Mouse (Mus musculus) forebrain, embryonic 12.5 days (tissue): ENCODE results near the gene Col28a1. TPM values are rescaled to one million over a fixed set of nuclear protein-coding genes. Genes with fewer than 3 reads are reported as not detected.
A peak's percentile ranks its signal among the peaks of the same experiment; 100 is the strongest.

Source experiments
- ATAC-seq: fragments of 200-750 bp; cut with Nextera tagmentation; 2 replicates; pipeline ENCODE4 v1.8.0; 2017; ENCODE audit warnings: moderate TSS enrichment; ENCODE audit not compliant: low FRiP score
- H3K27ac ChIP-seq: fragments of 300-500 bp; sonication (generic); 2 replicates; pipeline ENCODE4 v1.5.1; 2016; ENCODE audit warnings: mild to moderate bottlenecking
- H3K27me3 ChIP-seq: fragments of 300-500 bp; sonication (generic); 2 replicates; pipeline ENCODE4 v1.6.1; 2016; ENCODE audit warnings: mild to moderate bottlenecking
- H3K36me3 ChIP-seq: fragments of 300-500 bp; sonication (generic); replicated peaks from 2 replicates; pipeline ENCODE4 v1.6.1; 2016; ENCODE audit warnings: mild to moderate bottlenecking
- H3K4me1 ChIP-seq: fragments of 300-500 bp; sonication (generic); 2 replicates; pipeline ENCODE4 v1.6.1; 2016
- H3K4me2 ChIP-seq: fragments of 300-500 bp; sonication (generic); 2 replicates; pipeline ENCODE4 v1.6.1; 2016; ENCODE audit warnings: mild to moderate bottlenecking, moderate library complexity
- H3K4me3 ChIP-seq: fragments of 300-500 bp; sonication (generic); replicated peaks from 2 replicates; pipeline ENCODE4 v1.5.1; 2016; ENCODE audit warnings: mild to moderate bottlenecking
- H3K9ac ChIP-seq: fragments of 300-500 bp; sonication (generic); 2 replicates; pipeline ENCODE4 v1.6.1; 2016; ENCODE audit warnings: mild to moderate bottlenecking
- H3K9me3 ChIP-seq: fragments of 300-500 bp; sonication (generic); 2 replicates; pipeline ENCODE4 v1.6.1; 2016
- WGBS: fragments of 180-500 bp; shearing (Covaris S2); methylation state at CpG from one replicate; pipeline ENCODE4 v1.1.7; 2016; 5-methylcytosine and 5-hydroxymethylcytosine counted together
- polyA plus RNA-seq: library from polyadenylated mRNA; unstranded; fragments of >200 nt; fragmentation: Nextera tagmentation; extraction: Ambion mirVana; gene quantifications from 2 replicates; pipeline ENCODE4 v1.2.1, GENCODE M21; 2016

Col28a1 gene
- 0.10 TPM in 1 of 2 replicates, not detected in the other for polyA plus RNA-seq

DNA sequence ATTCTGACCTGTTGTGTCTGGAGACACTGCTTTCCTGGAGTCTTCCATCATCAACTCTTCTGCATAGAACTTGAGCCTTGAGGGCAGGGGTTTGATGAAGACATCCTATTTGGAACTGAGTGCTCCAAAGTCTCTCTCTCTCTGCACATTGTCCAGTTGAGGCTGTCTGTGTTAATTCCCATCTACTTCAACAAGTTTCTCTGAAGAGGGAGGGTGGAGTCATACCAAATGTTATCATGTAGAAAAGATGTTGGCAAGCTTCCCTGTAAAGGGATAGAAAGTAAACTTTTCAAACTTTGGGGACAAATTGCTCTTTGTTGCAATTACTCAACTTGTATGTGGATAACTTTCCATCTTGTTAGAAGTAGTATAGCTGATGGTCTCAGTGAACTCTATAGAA, at the start of gene Col28a1:
Col28a1 (minus strand) TSS at position 101 of the 400 bp plus-strand sequence.
- H3K27me3 ChIP-seq = no peaks in the 10 kb centered on the region
- H3K27ac ChIP-seq = no peak within 1 kb of the TSS
- no peak within 1 kb of the TSS for H3K4me2 ChIP-seq
- no peaks in the 10 kb centered on the region for H3K36me3 ChIP-seq
- H3K9me3 ChIP-seq = peaks cover 5% of the 10 kb centered on the region; the same call in 1 of the 2 replicates
- no peak within 1 kb of the TSS for H3K4me3 ChIP-seq
- ATAC-seq = no peak
- no peak within 1 kb of the TSS for H3K9ac ChIP-seq
- H3K4me1 ChIP-seq = no peaks in the 10 kb centered on the region

DNA sequence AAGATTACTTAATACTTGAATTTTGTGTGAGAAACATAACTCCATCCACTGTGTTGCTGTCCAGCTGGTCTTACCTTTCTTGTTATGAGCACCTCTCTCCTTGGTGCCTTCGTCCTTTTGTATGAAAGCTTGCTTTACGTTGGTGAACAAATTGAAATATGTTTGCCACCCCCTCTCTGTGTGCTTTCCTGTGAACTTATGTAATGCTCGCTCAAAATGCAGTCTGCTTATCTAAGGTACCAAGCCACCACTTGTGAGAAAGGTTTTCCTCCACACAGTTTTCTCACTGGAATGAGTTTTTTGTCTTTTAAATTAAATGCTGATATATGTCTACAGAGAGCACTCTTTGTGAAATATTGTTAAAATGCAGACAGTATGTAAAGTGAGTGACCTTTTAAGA, 36.2 kb upstream of the Col28a1 start:
- no peak for ATAC-seq
- no peak overlapping the region for H3K27ac ChIP-seq
- H3K4me3 ChIP-seq = no peak overlapping the region
- no peak overlapping the region for H3K4me2 ChIP-seq
- 94% methylated on average over 3 of the region's 3 CpGs for WGBS
- peaks cover 37% of the 10 kb centered on the region for H3K36me3 ChIP-seq
- no peaks in the 10 kb centered on the region for H3K9me3 ChIP-seq
- H3K27me3 ChIP-seq = no peaks in the 10 kb centered on the region
- no peaks in the 10 kb centered on the region for H3K4me1 ChIP-seq
- no peak overlapping the region for H3K9ac ChIP-seq

DNA sequence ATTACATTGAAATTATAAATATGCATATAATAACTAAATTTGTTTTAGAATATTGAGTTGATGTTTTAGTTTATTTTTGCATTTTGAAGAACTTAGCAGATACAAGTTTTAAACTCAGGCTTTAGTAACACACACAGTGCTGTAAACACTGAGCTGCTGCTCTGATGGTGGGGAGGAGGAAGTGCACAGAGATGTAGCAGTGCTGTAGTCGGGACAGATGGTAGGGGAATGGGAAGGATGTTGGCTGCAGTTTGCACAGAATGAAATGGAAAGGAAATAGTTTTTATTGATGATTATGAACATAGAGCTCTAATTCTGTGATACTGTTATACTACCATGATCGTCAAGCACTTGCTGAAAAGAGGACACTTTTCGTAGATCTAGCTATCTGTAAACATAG, 34.6 kb upstream of the Col28a1 start:
- WGBS = 85% methylated on average over 3 of the region's 3 CpGs

DNA sequence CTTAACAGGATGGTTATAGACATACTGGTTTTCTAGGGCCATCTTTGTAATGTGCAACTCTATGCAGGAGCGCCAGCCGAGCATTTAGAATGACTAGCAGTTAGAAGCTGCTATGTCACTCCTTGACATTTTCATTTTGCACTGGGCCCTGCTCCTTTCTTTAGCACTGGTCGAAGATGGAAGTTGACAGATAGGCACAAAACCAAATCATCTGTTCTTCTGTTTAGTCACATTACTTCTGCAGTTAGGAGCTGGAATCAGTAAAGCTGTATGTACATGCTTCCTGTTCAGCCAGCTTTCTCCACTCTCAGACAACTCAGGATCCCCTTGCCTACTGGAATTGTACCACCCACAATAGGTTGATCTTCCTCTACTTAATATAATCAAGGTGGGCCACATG, 18.2 kb upstream of the Col28a1 start:
- H3K4me2 ChIP-seq = peak overlapping the region; percentile 55
- H3K27ac ChIP-seq = no peak overlapping the region
- H3K36me3 ChIP-seq = peaks cover 11% of the 10 kb centered on the region
- no peak overlapping the region for H3K9ac ChIP-seq
- H3K27me3 ChIP-seq = no peaks in the 10 kb centered on the region
- WGBS = 84% methylated on average over 3 of the region's 3 CpGs
- no peaks in the 10 kb centered on the region for H3K9me3 ChIP-seq
- ATAC-seq = no peak
- H3K4me1 ChIP-seq = peaks cover 10% of the 10 kb centered on the region
- H3K4me3 ChIP-seq = no peak overlapping the region

More for the DNA sequence above, 34.6 kb upstream of the Col28a1 start:
- Histone ChIP-seq H3K4me3 (no peak overlapping the region), H3K9me3 (no peaks in the 10 kb centered on the region), H3K9ac (no peak overlapping the region), H3K27me3 (no peaks in the 10 kb centered on the region), H3K36me3 (peaks cover 32% of the 10 kb centered on the region), H3K4me1 (no peaks in the 10 kb centered on the region), H3K4me2 (no peak overlapping the region), H3K27ac (no peak overlapping the region)
- ATAC-seq = no peak

DNA sequence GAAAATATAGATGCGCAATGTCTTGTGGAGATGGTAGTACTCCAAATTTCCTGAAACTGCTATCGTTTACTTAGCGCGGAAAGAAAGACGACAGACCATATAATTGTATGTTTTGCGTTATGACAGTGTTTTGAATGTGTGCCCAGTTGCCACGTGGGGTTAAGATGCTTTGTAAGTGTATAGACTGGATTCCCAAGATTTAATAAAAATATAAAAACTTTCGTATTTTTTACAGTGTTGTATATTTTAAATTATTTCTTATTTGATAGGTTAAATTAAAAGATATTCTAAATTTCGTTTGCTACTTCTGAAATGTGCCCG, 17.4 kb upstream of the Col28a1 start:
- Histone ChIP-seq H3K27me3 (no peaks in the 10 kb centered on the region), H3K9me3 (no peaks in the 10 kb centered on the region), H3K27ac (peak overlapping the region; percentile 89; the same call in 1 of the 2 replicates), H3K9ac (peak overlapping the region; percentile 90), H3K4me3 (peak overlapping the region; percentile 79), H3K4me2 (peak overlapping the region; percentile 55), H3K4me1 (peaks cover 10% of the 10 kb centered on the region), H3K36me3 (peaks cover 3% of the 10 kb centered on the region; the same call in 1 of the 2 replicates)
- ATAC-seq = peak; percentile 5; the same call in 1 of the 2 replicates
- 12% methylated on average over 10 of the region's 10 CpGs for WGBS

DNA sequence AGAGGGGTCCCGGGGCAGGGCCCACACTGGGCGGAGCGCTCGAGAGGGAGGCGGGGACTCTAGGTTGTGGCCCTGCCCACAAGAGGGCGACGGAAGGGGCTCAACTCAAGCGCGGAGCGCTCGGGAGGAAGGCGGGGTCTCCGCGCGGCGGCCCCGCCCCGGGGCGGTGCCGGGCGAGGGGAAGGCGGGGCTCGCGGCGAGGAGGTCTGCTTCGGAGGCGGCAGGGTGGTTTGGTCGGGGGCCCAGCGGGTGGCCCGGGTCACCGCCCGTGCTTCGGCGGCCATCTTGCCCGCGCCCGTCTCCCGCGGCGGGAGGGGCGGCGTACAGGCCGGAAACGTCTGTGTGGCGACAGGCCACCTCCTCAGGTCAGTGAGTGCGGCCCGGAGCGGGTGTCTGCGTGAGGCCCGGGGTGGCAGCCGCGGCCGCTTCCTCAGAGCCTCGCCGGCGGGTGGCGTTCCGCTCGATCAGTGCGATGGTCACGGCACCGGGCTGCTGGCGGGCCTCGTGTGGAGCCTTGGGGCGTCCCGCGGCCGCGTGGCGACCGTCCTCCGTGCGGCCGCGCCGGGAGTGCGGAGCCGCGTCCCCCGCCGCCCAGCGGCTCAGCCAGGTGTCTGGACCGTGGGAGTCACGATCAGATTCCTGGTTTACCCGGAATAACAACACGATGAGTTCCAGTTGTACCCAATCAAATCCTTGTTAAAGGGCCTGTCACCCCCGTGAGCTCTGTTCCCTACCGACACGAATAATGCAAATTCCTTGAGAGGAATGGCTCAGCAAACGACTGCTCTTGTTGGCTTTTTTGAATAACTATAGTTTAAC, 16.8 kb upstream of the Col28a1 start, which contains the start of gene Mios:
Mios (plus strand) TSS at position 176 of the 819 bp plus-strand sequence.
- ATAC-seq = peak; percentile 98
- WGBS = under 1% methylated on average over 80 of the region's 90 CpGs
- Histone ChIP-seq H3K4me2 (peak within 1 kb of the TSS; percentile 55), H3K27ac (peak within 1 kb of the TSS; percentile 89), H3K27me3 (no peaks in the 10 kb centered on the region), H3K4me3 (peak within 1 kb of the TSS; percentile 79), H3K9ac (peak within 1 kb of the TSS; percentile 90), H3K36me3 (no peaks in the 10 kb centered on the region; the same call in 1 of the 2 replicates), H3K9me3 (no peaks in the 10 kb centered on the region), H3K4me1 (peaks cover 10% of the 10 kb centered on the region)

DNA sequence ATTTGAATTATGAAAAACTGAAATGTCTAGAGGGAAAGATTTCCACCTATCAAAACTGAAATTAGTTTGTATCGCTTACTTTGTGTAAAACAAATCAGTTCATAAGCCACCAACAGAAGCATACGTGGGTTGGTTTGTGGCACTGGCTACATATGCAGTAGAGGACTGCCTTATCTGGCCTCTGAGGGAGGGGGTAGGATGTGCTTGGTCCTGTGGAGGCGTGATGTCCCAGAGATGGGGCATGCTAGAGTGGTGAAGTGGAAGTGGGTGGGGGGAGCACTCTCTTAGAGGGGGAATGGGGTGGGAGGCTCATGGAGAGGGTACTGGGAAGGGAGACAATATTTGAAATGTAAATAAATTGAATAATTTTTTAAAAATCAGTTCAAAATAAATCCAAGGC, 2.5 kb downstream of the Col28a1 start:
- no peaks in the 10 kb centered on the region for H3K4me1 ChIP-seq
- 77% methylated on average over 3 of the region's 3 CpGs for WGBS
- H3K27ac ChIP-seq = no peak overlapping the region
- no peak overlapping the region for H3K4me2 ChIP-seq
- no peak overlapping the region for H3K9ac ChIP-seq
- H3K36me3 ChIP-seq = no peaks in the 10 kb centered on the region
- H3K4me3 ChIP-seq = no peak overlapping the region
- H3K27me3 ChIP-seq = no peaks in the 10 kb centered on the region
- H3K9me3 ChIP-seq = no peaks in the 10 kb centered on the region
- 0 out of 2 replicates have a peak, but pooled peaks have one; percentile 33 for ATAC-seq

DNA sequence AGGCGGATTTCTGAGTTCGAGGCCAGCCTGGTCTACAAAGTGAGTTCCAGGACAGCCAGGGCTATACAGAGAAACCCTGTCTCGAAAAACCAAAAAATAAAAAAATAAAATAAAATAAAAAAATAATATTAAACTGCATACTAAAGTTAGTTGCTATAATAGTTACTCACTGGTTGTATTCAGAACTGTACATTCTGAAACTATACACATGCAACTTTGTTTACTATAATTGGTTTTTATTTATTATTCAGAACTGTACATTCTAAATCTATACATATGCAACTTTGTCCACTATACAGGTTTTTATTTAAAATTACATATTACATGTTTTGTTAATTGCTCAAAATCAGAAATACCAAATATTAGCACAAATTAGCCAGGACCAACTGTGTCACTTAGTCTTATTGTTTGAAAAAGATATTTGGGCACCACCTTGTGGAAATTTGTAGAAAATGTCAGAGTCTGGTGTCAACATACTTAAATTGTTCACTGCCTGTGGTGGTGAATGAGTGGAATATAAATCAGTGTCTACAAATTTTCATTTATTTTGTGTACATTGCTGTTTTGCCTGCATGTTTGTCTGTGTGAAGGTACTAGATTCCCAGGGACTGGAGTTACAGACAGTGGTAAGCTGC, 3.7 kb downstream of the Col28a1 start:
- ATAC-seq = peak; percentile 60; the same call in 1 of the 2 replicates

DNA sequence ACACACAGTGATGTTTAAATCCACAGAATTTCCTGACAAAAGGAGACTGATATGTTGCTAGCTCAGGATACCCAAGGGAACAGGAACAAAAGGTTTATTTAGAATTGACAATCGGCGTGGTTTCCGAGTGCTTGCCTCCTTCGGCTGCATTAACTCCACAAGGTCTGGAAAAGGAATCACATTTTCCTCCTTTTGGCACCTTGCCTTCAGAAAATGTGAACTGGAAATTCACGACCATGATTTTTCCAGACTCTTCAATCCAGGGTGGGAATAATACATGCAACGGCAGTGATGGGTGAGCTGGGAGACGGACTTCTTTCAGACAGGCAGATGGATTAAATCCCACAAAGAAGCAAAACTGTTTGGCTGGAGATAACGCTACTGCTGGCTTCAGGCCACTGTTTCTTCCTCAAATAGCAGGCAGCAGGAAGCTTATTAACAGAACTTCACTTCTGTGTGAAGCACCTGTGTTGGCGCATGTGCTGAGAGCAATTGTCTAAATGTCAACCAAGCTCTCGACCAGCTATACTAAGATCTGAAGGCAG, 13.9 kb downstream of the Col28a1 start:
- H3K4me1 ChIP-seq = peaks cover 12% of the 10 kb centered on the region
- H3K27ac ChIP-seq = peak overlapping the region; percentile 68; the same call in 1 of the 2 replicates
- H3K27me3 ChIP-seq = no peaks in the 10 kb centered on the region
- H3K9ac ChIP-seq = peak overlapping the region; percentile 25; the same call in 1 of the 2 replicates
- 0 out of 2 replicates have a peak, but pooled peaks have one; percentile 44 for ATAC-seq
- 12% methylated on average over 10 of the region's 10 CpGs for WGBS
- H3K36me3 ChIP-seq = no peaks in the 10 kb centered on the region
- H3K9me3 ChIP-seq = no peaks in the 10 kb centered on the region
- peak overlapping the region; percentile 35 for H3K4me2 ChIP-seq
- H3K4me3 ChIP-seq = no peak overlapping the region

More for the DNA sequence above, 3.7 kb downstream of the Col28a1 start:
- Histone ChIP-seq H3K4me3 (no peak overlapping the region), H3K36me3 (no peaks in the 10 kb centered on the region), H3K27ac (no peak overlapping the region), H3K4me2 (no peak overlapping the region), H3K9ac (no peak overlapping the region), H3K4me1 (no peaks in the 10 kb centered on the region), H3K9me3 (no peaks in the 10 kb centered on the region), H3K27me3 (no peaks in the 10 kb centered on the region)
- WGBS = 97% methylated on average over 3 of the region's 3 CpGs

DNA sequence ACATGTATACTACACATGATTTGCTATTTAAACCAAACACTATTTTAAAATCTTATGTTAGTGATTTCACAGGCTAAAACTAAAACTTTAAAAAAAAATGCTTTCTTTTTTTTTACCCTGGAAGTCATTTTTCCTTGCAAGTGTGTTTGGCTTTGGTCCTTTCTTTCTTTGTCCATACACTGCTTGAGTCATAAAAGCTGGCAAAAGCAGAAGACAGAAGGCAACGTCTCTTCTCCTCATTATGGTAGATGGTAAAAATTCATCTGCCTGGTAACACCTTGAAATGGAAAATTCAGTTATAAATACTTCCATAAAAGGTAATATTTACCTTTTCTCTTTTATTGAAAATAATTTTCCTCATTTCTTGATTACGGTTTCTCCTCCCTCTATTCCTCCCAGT, 16.3 kb downstream of the Col28a1 start:
- no peak overlapping the region for H3K4me3 ChIP-seq
- no peaks in the 10 kb centered on the region for H3K36me3 ChIP-seq
- no peaks in the 10 kb centered on the region for H3K9me3 ChIP-seq
- WGBS = 83% methylated on average over 2 of the region's 2 CpGs
- no peaks in the 10 kb centered on the region for H3K27me3 ChIP-seq
- peaks cover 12% of the 10 kb centered on the region for H3K4me1 ChIP-seq
- H3K27ac ChIP-seq = no peak overlapping the region
- H3K4me2 ChIP-seq = no peak overlapping the region
- no peak for ATAC-seq
- H3K9ac ChIP-seq = no peak overlapping the region

DNA sequence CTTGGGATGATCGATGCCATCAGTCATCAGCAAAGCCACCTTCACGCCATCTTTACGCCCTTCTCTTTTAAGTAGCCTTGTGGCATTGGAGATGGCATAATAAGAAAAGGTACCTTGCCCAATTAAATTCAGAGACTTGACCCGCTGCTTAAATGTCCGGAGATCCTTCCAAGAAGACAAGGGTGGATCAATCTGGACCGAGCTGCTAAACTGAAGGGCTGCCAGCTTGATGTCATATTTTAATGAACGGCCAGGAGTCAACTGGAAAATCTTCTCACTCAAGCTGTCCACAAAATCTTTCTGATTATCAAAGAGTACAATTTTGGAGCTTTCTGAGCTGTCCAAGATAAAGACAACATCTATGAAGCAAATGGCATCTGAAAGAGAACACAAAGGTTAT, 17.1 kb downstream of the Col28a1 start:
- Histone ChIP-seq H3K36me3 (no peaks in the 10 kb centered on the region), H3K9ac (no peak overlapping the region), H3K4me2 (no peak overlapping the region), H3K27ac (no peak overlapping the region), H3K4me1 (peaks cover 12% of the 10 kb centered on the region), H3K9me3 (no peaks in the 10 kb centered on the region), H3K4me3 (no peak overlapping the region), H3K27me3 (no peaks in the 10 kb centered on the region)
- 97% methylated on average over 7 of the region's 7 CpGs for WGBS
- ATAC-seq = no peak

DNA sequence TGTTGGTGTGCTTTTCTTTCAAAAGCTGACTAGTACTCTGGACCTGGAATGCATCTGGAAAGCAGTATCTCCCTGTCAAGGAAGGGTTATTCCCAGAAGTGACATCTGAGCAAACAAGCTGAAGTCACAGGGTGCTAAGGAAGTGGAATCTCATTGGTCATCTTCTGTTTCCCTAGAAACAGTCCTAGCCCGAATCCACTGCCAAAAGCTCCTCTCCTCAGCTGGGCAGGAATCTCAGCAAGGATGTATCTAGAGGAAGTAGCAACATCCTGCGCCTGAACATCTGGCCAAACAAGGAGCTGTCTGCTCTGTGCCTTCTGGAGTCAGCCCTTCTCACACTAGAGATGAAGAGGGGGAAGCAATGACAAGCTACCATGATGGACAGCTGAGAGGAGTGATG, 18.4 kb downstream of the Col28a1 start:
- Histone ChIP-seq H3K27ac (no peak overlapping the region), H3K9me3 (no peaks in the 10 kb centered on the region), H3K27me3 (no peaks in the 10 kb centered on the region), H3K9ac (no peak overlapping the region), H3K4me2 (no peak overlapping the region), H3K4me1 (peaks cover 11% of the 10 kb centered on the region), H3K4me3 (no peak overlapping the region), H3K36me3 (no peaks in the 10 kb centered on the region)
- no peak for ATAC-seq
- 70% methylated on average over 2 of the region's 2 CpGs for WGBS
